Mouse (Mus musculus): ENCODE measurements around the gene Rora. TPM values are rescaled to one million over a fixed set of nuclear protein-coding genes. Genes with fewer than 3 reads are reported as not detected.

Rora gene
- total RNA-seq, 2 experiments from 2014 or later = 0.15 to 0.32 TPM

- ATAC-seq (replicated peaks; ENCODE audit: poor library complexity, severe bottlenecking) = no peak
Observed at GRCm38 (mm10) chr9:69314451-69315210, 661.0 kb downstream of the Rora start.

GRCm38 (mm10) chr9:69317527-69318115, 664.0 kb downstream of the Rora start:
- ATAC-seq (replicated peaks; ENCODE audit: poor library complexity, severe bottlenecking) = no peak

- peak; percentile 64 for ATAC-seq (replicated peaks; ENCODE audit: poor library complexity, severe bottlenecking)
Observed at GRCm38 (mm10) chr9:69319434-69319833, 665.8 kb downstream of the Rora start.

- ATAC-seq (replicated peaks; ENCODE audit: poor library complexity, severe bottlenecking) = peak; percentile 64
Observed at GRCm38 (mm10) chr9:69319913-69320634, 666.5 kb downstream of the Rora start.

GRCm38 (mm10) chr9:69320635-69321027, 667.0 kb downstream of the Rora start:
- ATAC-seq (replicated peaks; ENCODE audit: poor library complexity, severe bottlenecking) = peak; percentile 32

- no peak for ATAC-seq (replicated peaks; ENCODE audit: poor library complexity, severe bottlenecking)
Observed at GRCm38 (mm10) chr9:69321956-69322355, 668.4 kb downstream of the Rora start.

- no peak for ATAC-seq (replicated peaks; ENCODE audit: poor library complexity, severe bottlenecking)
Observed at GRCm38 (mm10) chr9:69323831-69324230, 670.2 kb downstream of the Rora start.

- ATAC-seq (replicated peaks; ENCODE audit: poor library complexity, severe bottlenecking) = no peak
Observed at GRCm38 (mm10) chr9:69327077-69327476, 673.5 kb downstream of the Rora start.

- ATAC-seq (replicated peaks; ENCODE audit: poor library complexity, severe bottlenecking) = no peak
Observed at GRCm38 (mm10) chr9:69327591-69327990, 674.0 kb downstream of the Rora start.

- ATAC-seq (replicated peaks; ENCODE audit: poor library complexity, severe bottlenecking) = no peak
Observed at GRCm38 (mm10) chr9:69331790-69332189, 678.2 kb downstream of the Rora start.

- ATAC-seq (replicated peaks; ENCODE audit: poor library complexity, severe bottlenecking) = no peak
Observed at GRCm38 (mm10) chr9:69332802-69333568, 679.4 kb downstream of the Rora start.

- ATAC-seq (replicated peaks; ENCODE audit: poor library complexity, severe bottlenecking) = no peak
Observed at GRCm38 (mm10) chr9:69333654-69334053, 680.1 kb downstream of the Rora start.

GRCm38 (mm10) chr9:69334106-69334505, 680.5 kb downstream of the Rora start:
- ATAC-seq (replicated peaks; ENCODE audit: poor library complexity, severe bottlenecking) = no peak

GRCm38 (mm10) chr9:69336063-69336462, 682.5 kb downstream of the Rora start:
- ATAC-seq (replicated peaks; ENCODE audit: poor library complexity, severe bottlenecking) = peak; percentile 98

GRCm38 (mm10) chr9:69339199-69339598, 685.6 kb downstream of the Rora start:
- no peak for ATAC-seq (replicated peaks; ENCODE audit: poor library complexity, severe bottlenecking)

- ATAC-seq (replicated peaks; ENCODE audit: poor library complexity, severe bottlenecking) = no peak
Observed at GRCm38 (mm10) chr9:69339829-69340228, 686.2 kb downstream of the Rora start.

- no peak for ATAC-seq (replicated peaks; ENCODE audit: poor library complexity, severe bottlenecking)
Observed at GRCm38 (mm10) chr9:69340421-69340820, 686.8 kb downstream of the Rora start.

- no peak for ATAC-seq (replicated peaks; ENCODE audit: poor library complexity, severe bottlenecking)
Observed at GRCm38 (mm10) chr9:69343881-69344280, 690.3 kb downstream of the Rora start.

GRCm38 (mm10) chr9:69345550-69345949, 692.0 kb downstream of the Rora start:
- no peak for ATAC-seq (replicated peaks; ENCODE audit: poor library complexity, severe bottlenecking)

- no peak for ATAC-seq (replicated peaks; ENCODE audit: poor library complexity, severe bottlenecking)
Observed at GRCm38 (mm10) chr9:69347796-69348195, 694.2 kb downstream of the Rora start.

GRCm38 (mm10) chr9:69349537-69349936, 696.0 kb downstream of the Rora start:
- no peak for ATAC-seq (replicated peaks; ENCODE audit: poor library complexity, severe bottlenecking)
